Mouse (Mus musculus) c-Kit-positive CD71-negative TER-119-negative erythroid progenitor cells, embryonic 14.5 days (primary cell): ENCODE measurements at regions not wholly inside any gene's neighbourhood (a gene's known extent, or its start where the extent isn't known, plus 50 kb on each side); places are given as distances from the start of the nearest gene placed in this dataset.

Experiments
- DNase-seq: peaks from one replicate; pipeline ENCODE4 v3.0.0-alpha.2; 2013; ENCODE audit warnings: low read depth

DNA sequence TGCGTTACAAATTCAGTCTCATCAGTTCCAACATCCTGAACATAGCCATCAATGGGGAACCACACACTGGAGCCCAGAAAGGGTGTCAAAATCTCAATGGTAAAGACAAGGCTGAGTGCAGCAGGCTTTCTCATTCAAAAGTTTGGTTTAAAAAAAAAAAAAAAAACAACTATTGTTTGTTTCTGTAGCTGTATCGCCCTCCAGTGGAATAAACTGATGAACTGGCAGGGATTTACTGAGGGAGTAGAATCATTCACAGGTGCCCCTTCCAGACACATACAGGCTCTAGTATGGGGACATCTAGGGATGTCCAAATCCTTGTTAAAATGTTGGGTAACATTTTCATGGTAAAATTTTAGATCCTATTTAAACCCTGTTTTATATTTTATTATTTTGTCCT lies 361.6 kb upstream of the Lmcd1 start:
- no peak for DNase-seq

DNA sequence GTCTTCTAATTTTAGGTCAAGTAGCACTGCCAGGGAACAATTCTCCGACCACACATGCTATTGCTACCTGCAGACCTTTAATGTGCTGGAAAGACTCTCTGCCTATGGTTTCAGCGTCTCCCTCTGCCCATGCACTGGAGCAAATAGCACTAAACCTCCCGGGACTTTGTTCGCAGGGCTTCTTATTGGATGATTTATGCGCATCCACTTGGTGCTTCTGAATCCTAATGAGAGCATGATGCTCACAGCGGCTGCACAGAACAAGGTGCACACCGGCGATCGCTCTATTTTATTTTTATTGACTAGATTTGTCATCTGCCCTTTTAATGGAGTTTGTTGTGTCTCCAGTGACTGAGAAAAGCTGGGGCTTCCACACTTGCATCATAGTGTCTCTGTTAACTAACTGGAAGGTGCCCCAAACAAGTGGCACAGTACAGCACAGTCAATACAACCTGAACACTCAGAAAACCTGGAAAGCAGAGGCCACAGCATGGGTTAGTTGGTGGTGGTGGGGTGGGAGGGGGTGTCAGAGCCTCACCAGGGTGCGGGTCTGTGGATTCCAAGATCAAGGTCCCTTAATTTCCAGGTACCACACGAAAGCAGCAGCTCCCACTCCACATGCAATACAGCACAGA lies 359.7 kb upstream of the Lmcd1 start:
- DNase-seq = no peak

DNA sequence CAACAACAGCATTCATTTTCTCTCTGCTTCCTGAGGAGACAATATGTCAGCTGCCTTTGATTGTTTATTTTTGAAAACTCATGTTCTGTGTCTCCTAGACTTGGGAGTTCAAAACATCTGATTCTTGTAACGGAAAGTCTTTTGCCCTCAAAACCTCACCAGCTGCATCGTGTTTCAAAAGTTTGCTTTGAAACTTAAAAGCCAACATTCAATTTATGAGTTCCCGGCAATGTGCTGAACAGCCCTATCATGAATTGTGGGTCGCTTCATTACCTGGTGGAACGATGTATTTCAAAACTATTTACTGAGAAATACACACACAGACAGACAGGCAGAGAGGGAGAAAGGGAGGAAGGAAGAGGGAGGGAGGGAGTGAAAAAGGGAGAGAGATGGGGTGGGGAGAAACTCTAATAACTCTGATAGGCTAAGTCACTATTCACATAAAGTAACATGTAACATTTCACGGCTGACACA lies 356.3 kb upstream of the Lmcd1 start:
- no peak for DNase-seq

DNA sequence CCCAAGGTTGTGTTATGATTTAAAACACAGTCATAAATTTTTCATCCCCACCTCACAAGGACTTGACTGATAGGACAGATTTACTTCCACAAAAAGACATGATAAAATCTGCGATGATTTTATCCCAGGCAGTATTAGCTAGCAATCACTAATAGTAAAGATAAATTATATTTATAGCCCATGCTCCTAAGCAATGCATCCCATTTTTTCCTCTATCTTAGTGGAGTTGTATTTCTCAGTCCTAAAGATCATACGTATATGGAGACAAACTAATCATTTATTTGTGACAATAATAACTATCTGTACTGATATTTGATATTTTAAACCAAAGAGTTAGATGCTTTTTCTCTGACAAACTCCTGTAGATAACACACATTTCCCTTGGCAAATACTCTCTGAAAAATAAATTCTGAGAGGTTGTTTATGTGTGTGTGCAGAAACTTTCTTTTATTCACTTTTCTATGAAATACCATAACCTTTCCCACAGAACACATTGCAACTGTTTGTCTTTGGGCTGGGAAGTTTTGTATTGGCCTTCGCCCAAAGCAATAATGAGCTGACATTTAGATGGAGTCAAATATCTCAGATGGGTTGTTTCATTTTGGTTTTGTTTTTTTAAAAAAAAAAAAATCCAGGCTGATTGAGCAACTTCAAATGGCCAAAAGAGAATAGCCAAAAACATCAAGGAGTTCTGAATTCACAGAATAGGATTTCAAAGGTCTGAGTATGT lies 355.5 kb upstream of the Lmcd1 start:
- DNase-seq = no peak

DNA sequence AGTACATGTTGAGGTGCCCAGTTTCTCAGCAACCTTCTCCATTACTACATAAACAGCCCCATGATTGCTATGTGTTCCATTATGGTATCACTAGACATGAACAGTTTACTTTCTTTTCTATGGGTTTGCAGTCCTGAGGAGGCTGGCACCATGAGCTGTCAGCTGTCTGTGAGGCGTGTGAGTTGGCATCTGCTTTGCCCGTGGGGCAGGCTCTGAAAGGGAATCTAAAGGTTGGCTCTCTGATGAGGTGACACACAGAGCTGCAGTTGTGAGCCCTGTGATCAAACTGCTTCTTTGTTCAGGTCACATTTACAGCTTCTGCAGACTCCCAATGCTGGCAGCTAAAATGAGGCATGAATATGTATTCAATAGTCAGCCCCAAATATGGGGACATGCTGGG lies 341.0 kb upstream of the Lmcd1 start:
- DNase-seq = no peak

DNA sequence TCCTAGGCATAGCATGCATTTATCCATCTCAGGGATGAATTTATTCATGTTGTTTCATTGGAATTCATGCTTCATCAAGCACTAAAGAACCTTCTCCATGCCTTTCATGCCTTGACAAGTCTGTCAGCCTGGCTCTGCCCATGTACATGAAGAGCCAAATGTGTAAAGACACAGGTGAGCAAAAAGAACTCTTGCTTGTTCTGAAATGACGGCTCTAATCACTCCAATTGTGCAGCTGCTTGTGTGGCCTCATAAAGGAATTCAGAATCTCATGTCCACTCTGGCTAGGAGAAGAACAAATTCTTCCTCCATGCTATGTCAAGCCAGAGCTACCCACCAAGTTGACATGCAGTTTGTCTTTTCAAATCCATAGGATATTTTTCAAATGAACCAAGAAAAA lies 319.2 kb upstream of the Lmcd1 start:
- DNase-seq = no peak

DNA sequence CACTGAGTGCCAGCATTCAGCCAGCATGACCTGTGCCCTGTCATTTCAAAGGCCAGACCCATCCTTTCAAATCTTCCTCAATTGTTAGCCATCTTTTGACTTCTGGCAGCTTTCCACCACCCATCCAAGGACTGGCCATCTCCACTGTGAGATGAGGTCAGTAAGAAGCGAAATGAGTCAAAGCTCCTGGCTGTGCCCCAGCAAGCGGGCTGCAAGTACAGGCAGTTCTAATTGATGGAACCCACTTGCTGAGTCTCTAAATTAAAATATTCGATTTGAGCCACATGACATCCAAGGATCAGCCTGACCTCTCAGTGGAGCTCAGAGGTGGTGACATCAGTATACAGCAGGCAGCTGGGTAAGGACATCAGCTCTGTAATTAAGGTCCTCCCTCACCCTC lies 307.8 kb upstream of the Lmcd1 start:
- DNase-seq = no peak

DNA sequence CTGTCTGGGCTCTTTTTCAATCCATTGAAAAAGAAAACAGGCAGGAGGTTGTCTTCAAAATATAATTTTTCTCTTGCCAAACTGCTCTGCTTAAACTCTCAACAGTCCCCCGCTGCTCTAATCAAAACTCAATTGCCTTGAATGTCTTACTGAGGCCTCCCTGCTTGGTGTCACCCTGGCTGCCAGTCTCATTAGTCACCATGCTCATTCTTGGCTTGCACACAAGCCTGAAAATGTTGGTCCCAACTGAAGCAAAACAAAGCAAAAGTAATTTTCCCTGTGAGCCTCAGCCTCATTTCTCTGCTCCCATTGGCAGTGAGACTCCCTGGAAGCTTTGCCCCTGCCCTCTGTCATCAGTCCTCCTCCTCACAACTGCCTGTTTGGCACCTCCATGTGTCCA lies 288.1 kb upstream of the Lmcd1 start:
- no peak for DNase-seq

DNA sequence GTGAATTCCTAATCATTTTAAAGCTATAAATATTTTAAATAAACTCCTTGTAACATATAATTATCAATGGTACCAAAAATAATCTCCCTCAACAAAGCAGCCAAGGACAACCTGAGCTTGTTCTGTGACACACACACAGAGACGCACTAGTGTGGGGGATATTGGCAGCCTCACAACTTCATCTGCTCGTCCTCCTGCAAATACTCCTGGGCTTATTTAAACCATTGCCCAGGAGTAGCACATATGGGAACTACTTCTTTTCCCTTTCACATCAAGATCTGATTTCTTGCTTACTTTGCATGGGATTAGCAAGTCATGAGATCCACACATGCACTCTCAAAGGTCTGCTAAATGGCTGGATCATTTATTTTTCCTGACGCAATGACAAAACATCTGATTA lies 277.7 kb upstream of the Lmcd1 start:
- no peak for DNase-seq

DNA sequence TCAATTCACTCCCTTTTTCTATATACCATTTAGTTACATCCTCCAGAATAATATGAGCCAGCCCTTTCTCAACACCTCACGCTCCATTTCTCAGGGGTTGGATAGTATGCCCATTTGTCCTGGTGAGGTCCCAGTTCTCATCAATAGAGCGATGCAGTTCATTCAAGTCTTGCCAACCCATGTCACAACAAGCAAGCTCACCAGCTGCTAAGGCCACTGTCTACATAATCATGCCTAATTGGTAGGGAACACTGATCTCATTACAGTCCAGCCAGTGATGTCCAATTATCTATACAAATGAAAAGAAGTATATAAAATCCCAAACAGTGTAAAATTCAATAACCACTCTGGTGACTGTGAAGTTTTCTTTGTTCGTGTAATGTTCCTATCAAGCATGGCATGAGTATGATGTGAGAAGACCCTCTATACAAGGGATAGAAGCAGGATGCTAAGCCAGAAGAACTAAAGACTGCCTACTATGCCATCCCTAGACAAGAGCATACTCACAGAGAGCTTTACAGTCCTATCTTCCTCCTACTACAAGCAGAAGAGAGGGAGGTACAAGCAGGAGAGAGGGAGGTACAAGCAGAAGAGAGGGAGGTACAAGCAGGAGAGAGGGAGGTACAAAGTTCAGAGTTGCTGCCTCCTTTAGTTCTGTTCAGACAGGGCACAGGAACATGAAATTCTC lies 269.6 kb upstream of the Lmcd1 start:
- DNase-seq = no peak

DNA sequence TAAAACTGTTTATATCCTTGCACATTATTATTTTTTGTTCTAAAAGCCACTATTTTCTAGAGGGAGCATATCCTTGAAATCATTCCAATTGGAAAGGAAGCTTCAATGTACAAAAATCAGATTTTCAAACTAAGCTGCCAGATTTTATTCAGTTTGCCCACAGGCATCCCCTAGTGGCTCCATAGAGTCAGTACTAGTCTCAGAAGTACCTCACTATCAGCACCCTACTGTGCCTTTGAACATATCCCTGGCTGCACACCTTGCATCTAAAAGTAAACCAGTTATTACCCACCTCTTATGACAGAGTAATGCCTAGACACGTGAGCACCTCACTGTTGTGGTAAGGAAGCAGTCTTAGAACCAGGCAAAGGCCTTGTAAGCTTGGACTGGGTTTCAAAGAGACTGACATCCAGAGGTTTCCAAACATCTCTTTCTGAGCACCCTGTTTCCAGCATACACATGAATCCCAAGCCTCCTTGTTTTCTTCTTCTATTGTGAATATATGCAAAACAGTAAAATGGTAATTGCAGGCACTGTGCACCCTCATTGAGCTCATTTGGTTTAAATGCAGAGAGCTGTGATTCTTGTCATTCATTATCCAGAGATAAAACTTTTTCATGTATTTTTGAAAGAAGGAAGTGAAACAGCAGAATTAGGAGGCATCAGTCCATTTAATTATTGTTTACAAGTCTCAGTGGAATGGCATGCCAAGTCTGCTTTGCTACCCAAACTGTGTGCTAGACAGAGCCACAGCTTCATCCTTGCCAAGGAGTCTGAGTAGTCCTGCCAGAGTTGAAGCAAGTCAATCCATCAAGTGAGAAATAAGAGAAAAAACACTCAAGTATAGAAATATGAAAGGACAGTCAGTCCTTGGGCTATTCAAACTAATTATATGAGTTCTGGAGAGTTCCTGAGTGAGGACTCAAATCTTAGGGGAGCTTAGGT lies 247.0 kb upstream of the Lmcd1 start:
- no peak for DNase-seq

DNA sequence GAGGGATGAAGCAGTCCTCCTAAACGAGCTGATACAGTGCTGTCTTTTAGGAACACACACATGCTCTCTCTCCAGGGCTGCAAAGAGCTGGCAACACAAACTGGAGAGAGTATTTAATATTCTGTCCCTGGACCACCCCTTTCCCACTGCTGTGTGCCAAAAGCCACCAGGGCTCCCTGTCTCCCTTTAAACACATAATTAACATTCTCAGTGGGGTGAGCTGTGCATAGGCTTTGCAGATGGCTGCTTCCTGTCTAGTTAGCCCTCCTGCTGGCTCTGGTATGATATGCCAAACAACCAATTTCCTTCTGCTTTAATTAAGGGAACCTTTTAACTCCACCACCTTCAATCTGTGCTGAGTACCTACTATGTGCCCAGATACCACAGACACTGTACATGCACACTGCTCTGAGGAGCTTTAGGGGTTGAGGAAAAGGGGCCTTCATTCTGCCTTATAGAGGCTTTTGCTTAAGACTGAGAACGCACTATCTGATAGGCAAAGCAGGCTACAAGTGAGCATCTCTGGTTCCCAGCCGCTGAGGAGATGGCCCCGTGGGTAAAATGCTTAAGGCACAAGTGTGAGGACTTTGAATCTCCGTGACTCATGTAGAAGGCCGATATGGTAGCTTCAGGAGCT lies 222.9 kb upstream of the Lmcd1 start:
- no peak for DNase-seq

DNA sequence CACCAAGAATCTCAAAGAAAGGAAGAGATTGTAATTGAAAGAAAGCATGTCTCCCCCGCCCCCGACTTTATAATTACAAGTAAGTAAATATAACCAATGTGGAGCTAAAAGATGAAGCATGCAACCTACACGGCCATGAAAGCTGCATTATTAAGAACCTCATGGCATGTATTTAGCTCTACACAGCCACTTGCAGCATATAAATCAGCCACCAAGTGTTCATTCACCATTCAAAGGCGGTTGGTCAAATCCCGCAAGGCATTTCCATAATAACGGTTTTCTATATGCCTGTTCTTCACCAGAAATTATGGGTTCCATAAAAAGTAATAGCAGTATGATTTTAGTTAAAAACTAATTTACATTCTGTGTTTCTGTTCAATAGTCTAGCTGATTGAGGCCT lies 221.4 kb upstream of the Lmcd1 start:
- DNase-seq = no peak

DNA sequence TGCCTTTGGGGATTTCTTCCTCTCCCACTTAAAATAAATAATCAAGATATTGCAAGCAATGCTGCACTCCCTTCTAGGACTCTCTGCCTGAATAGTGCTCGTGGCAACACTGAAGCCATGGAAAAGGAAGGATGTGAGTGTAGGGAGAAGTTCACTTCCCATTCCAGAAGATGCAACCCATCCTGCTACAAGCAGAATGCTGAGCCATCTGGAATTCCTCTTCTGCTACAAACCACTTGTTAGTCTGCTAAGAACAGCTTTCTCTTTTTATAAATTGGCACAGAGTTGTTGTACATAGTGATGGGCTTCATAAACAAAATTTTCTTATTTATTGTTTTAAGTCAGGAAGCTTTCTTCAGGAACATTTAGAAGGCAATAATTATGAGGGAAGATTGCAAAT lies 215.7 kb upstream of the Lmcd1 start:
- DNase-seq = no peak

DNA sequence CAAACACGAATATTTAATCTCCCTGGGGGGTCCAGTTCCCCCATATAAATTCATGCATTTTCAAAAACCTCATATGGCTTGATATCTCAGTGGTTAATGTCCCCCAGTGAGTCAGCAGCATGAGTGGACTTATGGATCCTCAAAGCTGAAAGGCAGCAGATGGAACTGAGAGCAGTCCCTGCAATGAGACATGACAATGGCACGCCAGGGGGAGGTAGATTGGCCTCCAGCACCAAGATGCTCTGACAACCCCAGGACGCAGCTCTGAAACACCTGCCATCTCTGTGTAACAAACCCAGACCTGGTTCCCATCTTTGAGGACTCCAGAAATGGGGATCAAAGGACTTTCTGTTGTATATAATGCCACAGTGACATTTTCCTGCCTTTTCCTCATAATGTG lies 210.6 kb upstream of the Lmcd1 start:
- no peak for DNase-seq

DNA sequence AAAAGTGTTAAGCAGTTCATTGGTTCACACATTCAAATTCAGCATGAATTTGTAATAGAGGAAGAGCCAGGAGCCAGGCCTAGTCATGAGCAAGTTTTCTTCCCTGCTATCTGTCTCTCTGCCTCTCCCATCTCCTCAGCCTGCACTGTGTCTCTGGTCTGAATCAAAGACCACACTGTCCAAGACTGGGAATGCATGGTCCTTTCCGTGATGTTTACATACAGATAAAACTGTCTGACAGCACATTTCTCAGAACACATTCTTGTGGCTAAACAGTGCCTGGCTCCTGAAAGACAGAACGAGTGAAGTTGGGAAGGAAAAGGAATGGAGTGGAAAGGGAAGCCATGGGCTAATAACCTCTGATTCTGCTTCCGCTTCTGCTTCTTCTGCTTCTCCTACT lies 183.0 kb upstream of the Lmcd1 start:
- DNase-seq = no peak

DNA sequence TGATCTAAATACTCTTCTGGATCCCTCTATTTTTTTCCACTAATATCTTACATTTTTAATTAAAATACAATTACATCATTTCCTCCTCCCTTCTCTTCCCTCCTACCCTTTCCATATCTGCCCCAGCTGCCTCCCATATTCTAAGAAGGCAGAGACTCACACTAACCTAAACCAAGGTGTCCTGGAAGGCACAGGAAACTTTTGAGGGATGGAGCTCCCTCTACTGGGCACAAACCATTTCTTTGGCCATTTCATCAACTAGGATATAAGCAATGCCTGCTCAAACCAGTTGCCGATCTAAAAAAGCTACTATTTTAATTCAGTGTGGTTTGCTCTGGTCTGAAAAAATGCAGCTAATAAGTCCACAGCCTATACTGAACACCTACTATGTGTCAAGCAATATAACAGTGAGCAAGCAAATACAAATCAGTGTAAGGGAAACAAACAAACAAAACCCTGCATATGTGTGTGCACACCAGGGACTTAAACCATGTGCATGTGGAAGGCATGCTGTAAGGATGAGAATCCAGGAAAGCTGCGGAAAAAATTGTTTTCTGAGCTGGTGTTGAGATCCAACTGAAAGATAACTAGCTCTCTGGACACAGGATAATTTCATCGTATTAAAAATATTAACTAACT lies 182.3 kb upstream of the Lmcd1 start:
- peak; percentile 4 for DNase-seq

DNA sequence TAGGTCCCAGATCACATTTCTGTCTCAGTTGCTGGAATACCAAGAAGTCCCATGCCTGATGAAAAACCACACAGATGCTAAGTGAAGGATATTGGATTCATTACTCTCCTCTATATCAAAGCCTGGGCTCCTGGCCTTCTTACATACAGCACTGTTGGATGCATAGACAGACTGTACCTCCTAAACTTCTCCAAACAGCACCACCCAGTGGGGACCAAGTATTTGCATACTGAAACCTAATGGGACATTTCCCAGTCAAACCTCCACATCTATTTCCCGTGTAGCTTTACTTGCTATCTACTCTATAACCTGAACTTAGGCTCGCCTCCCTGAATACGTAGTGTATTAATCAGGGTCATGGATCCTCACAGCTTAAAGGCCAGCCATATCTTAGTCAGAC lies 180.3 kb upstream of the Lmcd1 start:
- DNase-seq = no peak

DNA sequence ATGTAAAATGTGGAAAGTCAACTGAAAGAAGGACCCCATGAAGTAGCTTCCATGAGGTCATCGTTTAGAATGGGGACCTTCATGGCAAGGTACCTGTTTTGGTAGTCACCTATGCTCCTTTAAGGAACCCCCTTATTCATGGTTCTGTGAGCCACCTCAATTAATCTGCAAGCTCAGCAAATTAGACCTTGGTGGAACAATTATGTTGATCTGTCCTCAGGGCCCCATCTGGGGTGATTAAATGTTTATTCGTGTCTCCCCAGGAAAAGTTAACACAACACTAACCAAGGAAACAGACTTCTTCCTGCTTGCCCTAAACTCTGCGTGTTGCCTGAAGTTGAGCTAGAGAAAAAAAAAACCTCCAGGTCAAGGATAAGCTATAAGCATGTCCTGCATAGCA lies 175.9 kb upstream of the Lmcd1 start:
- no peak for DNase-seq

DNA sequence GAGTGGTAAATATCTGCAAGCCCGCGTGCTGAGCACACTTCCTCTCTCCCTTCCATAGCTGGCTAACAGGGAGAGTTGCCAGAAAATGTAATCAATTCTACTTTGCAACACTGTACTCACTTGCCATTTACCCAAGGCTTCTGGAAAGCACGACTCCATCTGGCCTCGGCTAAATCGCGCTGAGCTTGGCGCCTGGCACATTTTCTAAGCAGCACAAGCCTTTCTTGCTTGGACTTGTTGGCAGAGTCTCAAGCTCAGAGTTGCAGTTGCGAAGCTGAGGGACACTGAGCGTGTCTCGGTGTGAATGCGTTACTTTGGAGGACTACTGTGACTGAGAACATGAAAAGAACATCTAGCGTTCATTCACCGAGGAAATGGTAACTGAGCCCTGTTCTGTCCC lies 164.9 kb upstream of the Lmcd1 start:
- no peak for DNase-seq

DNA sequence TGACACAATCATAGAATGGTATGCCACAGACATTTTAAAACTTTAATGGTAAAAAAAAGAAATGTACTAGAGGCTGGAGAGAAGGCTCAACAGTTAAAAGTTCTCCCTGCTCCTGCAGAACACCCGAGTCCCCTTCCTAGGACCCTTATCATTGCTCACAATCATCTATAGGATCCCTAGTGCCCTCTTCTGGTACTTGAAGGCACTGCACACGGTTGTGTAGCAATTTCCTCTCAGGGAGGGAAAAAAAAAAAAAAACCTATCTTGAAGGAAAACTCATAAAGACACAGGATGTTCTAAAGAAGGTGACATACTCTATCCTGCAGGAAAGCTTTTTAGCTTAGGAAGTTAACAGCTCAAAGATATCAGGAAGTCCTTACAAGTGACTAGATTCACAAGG lies 154.4 kb upstream of the Lmcd1 start:
- no peak for DNase-seq
